Mouse (Mus musculus): ENCODE measurements around the gene Ppox.

DNA sequence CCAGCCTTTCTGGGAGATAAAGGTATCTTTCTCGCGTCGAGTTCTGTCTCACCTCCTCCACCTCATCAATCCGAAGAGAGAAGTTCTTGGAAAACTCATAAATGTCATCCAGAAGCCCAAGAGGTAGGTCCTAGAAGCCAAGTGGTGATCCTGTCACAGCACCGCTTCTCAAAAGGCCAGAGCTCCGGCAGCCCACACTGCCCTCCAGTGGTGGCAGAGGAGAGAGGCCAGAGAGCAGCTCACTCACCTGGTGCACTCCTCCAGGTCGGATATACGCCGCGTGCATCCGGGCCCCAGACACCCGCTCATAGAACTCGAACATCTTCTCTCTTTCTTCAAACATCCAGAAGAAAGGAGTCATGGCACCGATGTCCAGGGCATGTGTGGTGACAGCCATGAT, 42.5 kb downstream of the Ppox start:
- TF ChIP-seq POLR2A (IDR thresholded peaks at IDR 0.05; ENCODE audit: insufficient read depth, low read depth, low read length): no peak
- TF ChIP-seq CTCF (IDR thresholded peaks at IDR 0.05): peak; percentile 85
- TF ChIP-seq EP300 (IDR thresholded peaks at IDR 0.05; ENCODE audit: insufficient read depth, low read depth, low read length): no peak

Data from heart, adult 2 months (tissue).